Mouse (Mus musculus) heart, adult 2 months (tissue): ENCODE data around the gene Daam1.

Experiments
- CTCF ChIP-seq: fragments of 200-600 bp; IDR thresholded peaks from 2 replicates; pipeline ENCODE4 v1.8.1; 2022; ENCODE audit warnings: antibody characterized with exemption, mild to moderate bottlenecking, moderate library complexity
- EP300 ChIP-seq: fragments of 200-500 bp; IDR thresholded peaks from 2 replicates; pipeline ENCODE4 v1.6.1; 2011; ENCODE audit warnings: low read depth, low read length, control low read depth; ENCODE audit not compliant: insufficient read depth
- POLR2A ChIP-seq: fragments of 200-500 bp; IDR thresholded peaks from 2 replicates; pipeline ENCODE4 v1.6.1; 2011; ENCODE audit warnings: mild to moderate bottlenecking, low read depth, low read length, control low read depth; ENCODE audit not compliant: insufficient read depth

DNA sequence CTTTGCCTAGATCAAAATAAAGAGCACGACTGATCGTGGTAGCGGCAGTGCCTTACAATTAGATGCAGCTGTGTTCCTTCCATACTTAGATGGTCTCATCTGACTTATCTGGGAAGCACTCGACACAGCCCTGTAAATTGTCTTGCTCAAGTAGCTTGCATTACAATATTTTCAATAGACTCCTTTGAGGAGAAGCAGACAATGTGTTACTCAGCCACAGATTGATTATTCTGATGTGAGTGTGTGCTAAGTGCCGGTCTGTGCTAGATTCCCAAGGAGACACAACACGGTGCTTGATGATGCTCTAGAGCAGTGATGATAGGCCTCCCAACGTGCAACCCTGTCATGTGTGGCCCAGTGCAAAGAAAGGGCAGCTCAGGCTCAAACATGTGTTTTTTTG is 70.3 kb downstream of the Daam1 start:
- TF ChIP-seq EP300 = no peak
- no peak for TF ChIP-seq POLR2A
- TF ChIP-seq CTCF = no peak
